Mouse (Mus musculus): ENCODE results near the gene Vmn2r19. TPM values are rescaled to one million over a fixed set of nuclear protein-coding genes. Genes with fewer than 3 reads are reported as not detected.

Gene Vmn2r19
- not detected in 2 replicates for polyA plus RNA-seq (2015; fragmentation: Nextera tagmentation; extraction: Ambion mirVana)

- DNase-seq (ENCODE audit: low spot score) (no peak), ATAC-seq (ENCODE audit: low FRiP score, low TSS enrichment) (no peak)
- no peak within 1 kb of the TSS for H3K27ac ChIP-seq (replicated peaks)
- TF ChIP-seq CTCF (IDR thresholded peaks at IDR 0.05; ENCODE audit: low read depth) (no peak), EP300 (optimal IDR thresholded peaks at IDR 0.05) (no peak)
- no peak within 1 kb of the TSS for H3K4me2 ChIP-seq (replicated peaks; ENCODE audit: low read depth)
- H3K4me1 ChIP-seq (replicated peaks; ENCODE audit: control insufficient read depth, insufficient read depth): no peaks in the 10 kb centered on the region
- H3K4me3 ChIP-seq (ENCODE audit: low read depth, low read length): no peak within 1 kb of the TSS
- H3K36me3 ChIP-seq (ENCODE audit: control insufficient read depth, insufficient read depth, low read length): no peaks in the 10 kb centered on the region
- no peak within 1 kb of the TSS for H3K9ac ChIP-seq (ENCODE audit: low read length)
- H3K9me3 ChIP-seq (ENCODE audit: control insufficient read depth, low read length): no peaks in the 10 kb centered on the region
- no peaks in the 10 kb centered on the region for H3K27me3 ChIP-seq (ENCODE audit: control insufficient read depth, insufficient read depth, low read length)
- 77% methylated on average over 2 of the region's 2 CpGs for WGBS
Measured at GRCm38 (mm10) chr6:123308033-123308432, at the start of gene Vmn2r19. TSS of gene Vmn2r19 (plus strand) at chr6:123308333.

GRCm38 (mm10) chr6:123258946-123259345 lies 49.2 kb upstream of the Vmn2r19 start:
- TF ChIP-seq CTCF (IDR thresholded peaks at IDR 0.05; ENCODE audit: low read depth): no peak
- TF ChIP-seq EP300 (optimal IDR thresholded peaks at IDR 0.05): no peak
- DNase-seq (ENCODE audit: low spot score) (no peak), ATAC-seq (ENCODE audit: low FRiP score, low TSS enrichment) (no peak)
- no peaks in the 10 kb centered on the region for H3K27me3 ChIP-seq (ENCODE audit: control insufficient read depth, insufficient read depth, low read length)
- H3K27ac ChIP-seq (replicated peaks): no peak overlapping the region
- 76% methylated on average over 3 of the region's 3 CpGs for WGBS
- no peaks in the 10 kb centered on the region for H3K4me1 ChIP-seq (replicated peaks; ENCODE audit: control insufficient read depth, insufficient read depth)
- H3K9ac ChIP-seq (ENCODE audit: low read length): no peak overlapping the region
- H3K9me3 ChIP-seq (ENCODE audit: control insufficient read depth, low read length): no peaks in the 10 kb centered on the region
- H3K36me3 ChIP-seq (ENCODE audit: control insufficient read depth, insufficient read depth, low read length): no peaks in the 10 kb centered on the region
- no peak overlapping the region for H3K4me2 ChIP-seq (replicated peaks; ENCODE audit: low read depth)
- no peak overlapping the region for H3K4me3 ChIP-seq (ENCODE audit: low read depth, low read length)

- Histone ChIP-seq H3K4me3 (ENCODE audit: low read depth, low read length) (no peak overlapping the region), H3K4me1 (replicated peaks; ENCODE audit: control insufficient read depth, insufficient read depth) (no peaks in the 10 kb centered on the region), H3K4me2 (replicated peaks; ENCODE audit: low read depth) (no peak overlapping the region), H3K27ac (replicated peaks) (no peak overlapping the region), H3K36me3 (ENCODE audit: control insufficient read depth, insufficient read depth, low read length) (no peaks in the 10 kb centered on the region), H3K9ac (ENCODE audit: low read length) (no peak overlapping the region), H3K9me3 (ENCODE audit: control insufficient read depth, low read length) (no peaks in the 10 kb centered on the region), H3K27me3 (ENCODE audit: control insufficient read depth, insufficient read depth, low read length) (no peaks in the 10 kb centered on the region)
- ATAC-seq (ENCODE audit: low FRiP score, low TSS enrichment) (no peak), DNase-seq (ENCODE audit: low spot score) (no peak)
- TF ChIP-seq EP300 (optimal IDR thresholded peaks at IDR 0.05): no peak
- TF ChIP-seq CTCF (IDR thresholded peaks at IDR 0.05; ENCODE audit: low read depth): no peak
- 80% methylated on average over 4 of the region's 4 CpGs for WGBS
Measured at GRCm38 (mm10) chr6:123259889-123260603, 48.1 kb upstream of the Vmn2r19 start.

- Histone ChIP-seq H3K27ac (replicated peaks) (no peak overlapping the region), H3K4me3 (ENCODE audit: low read depth, low read length) (no peak overlapping the region), H3K9me3 (ENCODE audit: control insufficient read depth, low read length) (no peaks in the 10 kb centered on the region), H3K4me1 (replicated peaks; ENCODE audit: control insufficient read depth, insufficient read depth) (no peaks in the 10 kb centered on the region), H3K9ac (ENCODE audit: low read length) (no peak overlapping the region), H3K36me3 (ENCODE audit: control insufficient read depth, insufficient read depth, low read length) (no peaks in the 10 kb centered on the region), H3K27me3 (ENCODE audit: control insufficient read depth, insufficient read depth, low read length) (no peaks in the 10 kb centered on the region), H3K4me2 (replicated peaks; ENCODE audit: low read depth) (no peak overlapping the region)
- TF ChIP-seq CTCF (IDR thresholded peaks at IDR 0.05; ENCODE audit: low read depth): no peak
- no peak for TF ChIP-seq EP300 (optimal IDR thresholded peaks at IDR 0.05)
- DNase-seq (ENCODE audit: low spot score) (no peak), ATAC-seq (ENCODE audit: low FRiP score, low TSS enrichment) (no peak)
- 88% methylated on average over 1 of the region's 1 CpGs for WGBS
Measured at GRCm38 (mm10) chr6:123260868-123261267, 47.3 kb upstream of the Vmn2r19 start.

GRCm38 (mm10) chr6:123261555-123262161 lies 46.5 kb upstream of the Vmn2r19 start, which contains the start of gene Clec4d:
TSS of gene Clec4d (plus strand) at chr6:123262111.
- WGBS: 68% methylated on average over 4 of the region's 4 CpGs
- H3K4me3 ChIP-seq (ENCODE audit: low read depth, low read length): no peak within 1 kb of the TSS

GRCm38 (mm10) chr6:123264194-123264593 lies 43.9 kb upstream of the Vmn2r19 start:
- Histone ChIP-seq H3K27ac (replicated peaks) (no peak overlapping the region), H3K36me3 (ENCODE audit: control insufficient read depth, insufficient read depth, low read length) (no peaks in the 10 kb centered on the region), H3K4me1 (replicated peaks; ENCODE audit: control insufficient read depth, insufficient read depth) (no peaks in the 10 kb centered on the region), H3K27me3 (ENCODE audit: control insufficient read depth, insufficient read depth, low read length) (no peaks in the 10 kb centered on the region), H3K9ac (ENCODE audit: low read length) (no peak overlapping the region), H3K9me3 (ENCODE audit: control insufficient read depth, low read length) (no peaks in the 10 kb centered on the region), H3K4me2 (replicated peaks; ENCODE audit: low read depth) (no peak overlapping the region), H3K4me3 (ENCODE audit: low read depth, low read length) (no peak overlapping the region)
- TF ChIP-seq CTCF (IDR thresholded peaks at IDR 0.05; ENCODE audit: low read depth): no peak
- TF ChIP-seq EP300 (optimal IDR thresholded peaks at IDR 0.05): no peak
- WGBS: 89% methylated on average over 3 of the region's 3 CpGs
- DNase-seq (ENCODE audit: low spot score): no peak
- no peak for ATAC-seq (ENCODE audit: low FRiP score, low TSS enrichment)

More at GRCm38 (mm10) chr6:123261555-123262161, 46.5 kb upstream of the Vmn2r19 start, which contains the start of gene Clec4d:
- Histone ChIP-seq H3K27me3 (ENCODE audit: control insufficient read depth, insufficient read depth, low read length) (no peaks in the 10 kb centered on the region), H3K27ac (replicated peaks) (no peak within 1 kb of the TSS), H3K36me3 (ENCODE audit: control insufficient read depth, insufficient read depth, low read length) (no peaks in the 10 kb centered on the region), H3K4me1 (replicated peaks; ENCODE audit: control insufficient read depth, insufficient read depth) (no peaks in the 10 kb centered on the region), H3K9me3 (ENCODE audit: control insufficient read depth, low read length) (no peaks in the 10 kb centered on the region), H3K9ac (ENCODE audit: low read length) (no peak within 1 kb of the TSS), H3K4me2 (replicated peaks; ENCODE audit: low read depth) (no peak within 1 kb of the TSS)
- peak; percentile 38 for TF ChIP-seq CTCF (IDR thresholded peaks at IDR 0.05; ENCODE audit: low read depth)
- no peak for TF ChIP-seq EP300 (optimal IDR thresholded peaks at IDR 0.05)
- ATAC-seq (ENCODE audit: low FRiP score, low TSS enrichment) (no peak), DNase-seq (ENCODE audit: low spot score) (no peak)

All from stomach, postnatal 0 days (tissue).